ENCODE assay signal across 18 mouse cellular contexts in genomic region chr11:7083911-7084310, GRCm38 (mm10). TPM values are rescaled to one million over a fixed set of nuclear protein-coding genes. Genes with fewer than 3 reads are reported as not detected.
"Had no signal": no experiment of that assay in that cellular context is flagged by ENCODE, and none has a peak within 500 bp of the region (broad histone marks: within the 10 kb centered on the region; RNA-seq: fewer than 3 reads in every experiment).

No protein-coding gene starts in this region.

- H3K36me3 ChIP-seq: midbrain, embryonic 13.5 days; midbrain, embryonic 15.5 days; neural tube, embryonic 12.5 days; stomach, embryonic 15.5 days had no signal

- H3K4me2 ChIP-seq: lung, embryonic 14.5 days; midbrain, embryonic 11.5 days; midbrain, embryonic 13.5 days; midbrain, embryonic 15.5 days; neural tube, embryonic 12.5 days; stomach, embryonic 15.5 days had no signal

- DNase-seq: lung, adult 18-20 months; lung, embryonic 14.5 days; lung, postnatal 10 days; right cerebral cortex, postnatal 14 days; thymus, adult 2 months; thymus, postnatal 25 days; thymus, postnatal 4 days had no signal

- H3K9me3 ChIP-seq: megakaryocyte, embryonic 14.5 days; midbrain, embryonic 13.5 days; midbrain, embryonic 15.5 days; neural tube, embryonic 12.5 days; stomach, embryonic 15.5 days had no signal

- ATAC-seq: midbrain, embryonic 13.5 days had no signal

- H3K9ac ChIP-seq: lung, embryonic 14.5 days; midbrain, embryonic 13.5 days; midbrain, embryonic 15.5 days; neural tube, embryonic 12.5 days; stomach, embryonic 15.5 days had no signal

- H3K27me3 ChIP-seq: megakaryocyte, embryonic 14.5 days; midbrain, embryonic 13.5 days; midbrain, embryonic 15.5 days; neural tube, embryonic 12.5 days; stomach, embryonic 15.5 days had no signal

- H3K4me3 ChIP-seq: megakaryocyte, embryonic 14.5 days; midbrain, embryonic 13.5 days; midbrain, embryonic 15.5 days; neural tube, embryonic 12.5 days; stomach, embryonic 15.5 days had no signal

- H3K27ac ChIP-seq: macrophage; midbrain, embryonic 13.5 days; midbrain, embryonic 15.5 days; neural tube, embryonic 12.5 days; stomach, embryonic 15.5 days; stomach, postnatal 0 days had no signal

- H3K4me1 ChIP-seq: megakaryocyte, embryonic 14.5 days; midbrain, embryonic 13.5 days; midbrain, embryonic 15.5 days; neural tube, embryonic 12.5 days; stomach, embryonic 15.5 days had no signal

RNA-seq across cellular contexts. Expression of gene Adcy1, which starts 20.6 kb away (rescaled TPM):
- total RNA-seq: megakaryocyte progenitor cell, adult 5-6 weeks; monocyte, adult 5-6 weeks; neutrophil, adult 5-6 weeks had no signal
- polyA plus RNA-seq: macrophage had no signal
